Mouse (Mus musculus): ENCODE measurements around the gene Rad21l. TPM values are rescaled to one million over a fixed set of nuclear protein-coding genes. Genes with fewer than 3 reads are reported as not detected.

Rad21l gene
- polyA plus RNA-seq (2014; fragmentation: Nextera tagmentation; extraction: Ambion mirVana): not detected in 2 replicates

DNA sequence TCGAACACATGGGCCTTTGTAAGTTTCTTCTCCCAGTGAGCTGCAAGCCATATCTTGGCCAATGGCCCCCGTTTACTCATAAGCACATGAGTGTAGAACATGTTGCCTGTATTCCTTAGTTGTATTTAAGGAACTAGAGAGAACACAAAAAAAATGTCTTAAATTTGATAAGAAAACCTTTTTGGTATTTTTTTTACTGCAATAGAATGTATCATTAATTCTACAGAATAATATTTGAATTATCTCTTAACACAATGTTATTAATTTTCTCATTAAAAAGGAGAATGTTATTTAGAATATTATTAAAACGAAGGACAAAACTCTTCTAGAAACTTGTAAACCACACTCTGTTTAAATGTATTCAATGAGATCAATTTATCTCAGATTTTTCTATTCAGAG lies at the start of gene Rad21l:
Gene Rad21l, minus strand, starts transcription at position 101 of the 400 bp plus-strand sequence.
- no peak within 1 kb of the TSS for H3K4me3 ChIP-seq (ENCODE audit: low read depth, low read length)
- no peaks in the 10 kb centered on the region for H3K4me1 ChIP-seq (replicated peaks; ENCODE audit: control insufficient read depth, insufficient read depth, low read length)
- no peaks in the 10 kb centered on the region for H3K9me3 ChIP-seq (ENCODE audit: control insufficient read depth, low read length)
- ATAC-seq (replicated peaks; ENCODE audit: low FRiP score) (no peak), DNase-seq (ENCODE audit: low spot score) (no peak)
- H3K27me3 ChIP-seq (ENCODE audit: control insufficient read depth, insufficient read depth, low read length): no peaks in the 10 kb centered on the region
- H3K36me3 ChIP-seq (ENCODE audit: control insufficient read depth, insufficient read depth, low read length): no peaks in the 10 kb centered on the region
- WGBS: 77% methylated on average over 3 of the region's 3 CpGs
- no peak within 1 kb of the TSS for H3K4me2 ChIP-seq (ENCODE audit: low read depth, low read length, severe bottlenecking)
- H3K27ac ChIP-seq (ENCODE audit: low read depth, low read length): no peak within 1 kb of the TSS
- no peak within 1 kb of the TSS for H3K9ac ChIP-seq (ENCODE audit: low read length)

GRCm38 (mm10) chr2:151716318-151717055 lies 48.2 kb upstream of the Rad21l start:
- Histone ChIP-seq H3K36me3 (ENCODE audit: control insufficient read depth, insufficient read depth, low read length) (peaks cover under 1% of the 10 kb centered on the region; the same call in 1 of the 2 replicates), H3K4me3 (ENCODE audit: low read depth, low read length) (no peak overlapping the region), H3K4me2 (ENCODE audit: low read depth, low read length, severe bottlenecking) (no peak overlapping the region), H3K27ac (ENCODE audit: low read depth, low read length) (no peak overlapping the region), H3K9me3 (ENCODE audit: control insufficient read depth, low read length) (no peaks in the 10 kb centered on the region), H3K27me3 (ENCODE audit: control insufficient read depth, insufficient read depth, low read length) (no peaks in the 10 kb centered on the region), H3K9ac (ENCODE audit: low read length) (no peak overlapping the region), H3K4me1 (replicated peaks; ENCODE audit: control insufficient read depth, insufficient read depth, low read length) (no peaks in the 10 kb centered on the region)
- ATAC-seq (replicated peaks; ENCODE audit: low FRiP score) (no peak), DNase-seq (ENCODE audit: low spot score) (no peak)
- WGBS: 94% methylated on average over 2 of the region's 2 CpGs

DNA sequence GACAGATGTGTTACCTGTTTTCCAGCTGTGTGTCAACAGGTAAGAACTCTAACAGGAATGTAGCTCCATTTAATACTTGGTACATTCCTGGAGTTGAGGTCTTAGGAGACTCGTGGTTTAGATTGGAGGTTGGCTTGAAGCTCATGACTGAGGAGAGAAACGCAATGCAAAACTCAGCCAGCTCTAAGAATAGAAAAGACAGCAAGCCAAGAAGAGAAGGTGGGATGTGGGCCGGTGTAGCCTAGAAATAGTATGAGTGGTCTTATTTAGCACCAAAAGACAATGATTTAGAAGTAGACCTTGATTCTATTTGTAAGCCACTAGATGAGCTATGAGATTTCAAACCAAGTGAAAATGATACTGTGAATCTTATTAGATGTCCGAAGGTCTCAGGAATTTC lies 47.2 kb upstream of the Rad21l start:
- ATAC-seq (replicated peaks; ENCODE audit: low FRiP score) (no peak), DNase-seq (ENCODE audit: low spot score) (no peak)
- Histone ChIP-seq H3K36me3 (ENCODE audit: control insufficient read depth, insufficient read depth, low read length) (no peaks in the 10 kb centered on the region; the same call in 1 of the 2 replicates), H3K4me3 (ENCODE audit: low read depth, low read length) (no peak overlapping the region), H3K27me3 (ENCODE audit: control insufficient read depth, insufficient read depth, low read length) (no peaks in the 10 kb centered on the region), H3K9me3 (ENCODE audit: control insufficient read depth, low read length) (no peaks in the 10 kb centered on the region), H3K4me2 (ENCODE audit: low read depth, low read length, severe bottlenecking) (no peak overlapping the region), H3K27ac (ENCODE audit: low read depth, low read length) (no peak overlapping the region), H3K4me1 (replicated peaks; ENCODE audit: control insufficient read depth, insufficient read depth, low read length) (no peaks in the 10 kb centered on the region), H3K9ac (ENCODE audit: low read length) (no peak overlapping the region)
- 92% methylated on average over 4 of the region's 4 CpGs for WGBS

GRCm38 (mm10) chr2:151712647-151713046 lies 44.3 kb upstream of the Rad21l start:
- H3K27me3 ChIP-seq (ENCODE audit: control insufficient read depth, insufficient read depth, low read length): no peaks in the 10 kb centered on the region
- H3K4me1 ChIP-seq (replicated peaks; ENCODE audit: control insufficient read depth, insufficient read depth, low read length): no peaks in the 10 kb centered on the region
- no peaks in the 10 kb centered on the region for H3K36me3 ChIP-seq (ENCODE audit: control insufficient read depth, insufficient read depth, low read length)
- H3K4me2 ChIP-seq (ENCODE audit: low read depth, low read length, severe bottlenecking): no peak overlapping the region
- no peak for DNase-seq (ENCODE audit: low spot score)
- H3K4me3 ChIP-seq (ENCODE audit: low read depth, low read length): no peak overlapping the region
- no peak for ATAC-seq (replicated peaks; ENCODE audit: low FRiP score)
- no peaks in the 10 kb centered on the region for H3K9me3 ChIP-seq (ENCODE audit: control insufficient read depth, low read length)
- H3K27ac ChIP-seq (ENCODE audit: low read depth, low read length): no peak overlapping the region
- H3K9ac ChIP-seq (ENCODE audit: low read length): no peak overlapping the region
- WGBS: 42% methylated on average over 3 of the region's 3 CpGs

- H3K36me3 ChIP-seq (ENCODE audit: control insufficient read depth, insufficient read depth, low read length): no peaks in the 10 kb centered on the region
- WGBS: under 1% methylated on average over 15 of the region's 17 CpGs
- peak overlapping the region; percentile 53 for H3K4me3 ChIP-seq (ENCODE audit: low read depth, low read length)
- no peaks in the 10 kb centered on the region for H3K9me3 ChIP-seq (ENCODE audit: control insufficient read depth, low read length)
- H3K27me3 ChIP-seq (ENCODE audit: control insufficient read depth, insufficient read depth, low read length): peaks cover 20% of the 10 kb centered on the region; the same call in 1 of the 2 replicates
- no peak for DNase-seq (ENCODE audit: low spot score)
- ATAC-seq (replicated peaks; ENCODE audit: low FRiP score): peak; percentile 65
- H3K27ac ChIP-seq (ENCODE audit: low read depth, low read length): no peak overlapping the region
- 0 out of 2 replicates have a peak, but pooled peaks cover 4% of the 10 kb centered on the region for H3K4me1 ChIP-seq (replicated peaks; ENCODE audit: control insufficient read depth, insufficient read depth, low read length)
- H3K4me2 ChIP-seq (ENCODE audit: low read depth, low read length, severe bottlenecking): peak overlapping the region; percentile 79
- peak overlapping the region; percentile 70 for H3K9ac ChIP-seq (ENCODE audit: low read length)
Measured at GRCm38 (mm10) chr2:151702851-151703190, 34.5 kb upstream of the Rad21l start.

GRCm38 (mm10) chr2:151702146-151702850 lies 34.0 kb upstream of the Rad21l start:
- Histone ChIP-seq H3K27me3 (ENCODE audit: control insufficient read depth, insufficient read depth, low read length) (peaks cover 20% of the 10 kb centered on the region; the same call in 1 of the 2 replicates), H3K4me2 (ENCODE audit: low read depth, low read length, severe bottlenecking) (peak overlapping the region; percentile 79), H3K9me3 (ENCODE audit: control insufficient read depth, low read length) (no peaks in the 10 kb centered on the region), H3K27ac (ENCODE audit: low read depth, low read length) (no peak overlapping the region), H3K36me3 (ENCODE audit: control insufficient read depth, insufficient read depth, low read length) (no peaks in the 10 kb centered on the region), H3K4me1 (replicated peaks; ENCODE audit: control insufficient read depth, insufficient read depth, low read length) (0 out of 2 replicates have a peak, but pooled peaks cover 4% of the 10 kb centered on the region), H3K9ac (ENCODE audit: low read length) (peak overlapping the region; percentile 70), H3K4me3 (ENCODE audit: low read depth, low read length) (peak overlapping the region; percentile 53)
- WGBS: 0% methylated on average over 74 of the region's 97 CpGs
- ATAC-seq (replicated peaks; ENCODE audit: low FRiP score) (peak; percentile 90), DNase-seq (ENCODE audit: low spot score) (peak; percentile 83)

- Histone ChIP-seq H3K27me3 (ENCODE audit: control insufficient read depth, insufficient read depth, low read length) (peaks cover 20% of the 10 kb centered on the region; the same call in 1 of the 2 replicates), H3K4me2 (ENCODE audit: low read depth, low read length, severe bottlenecking) (peak within 1 kb of the TSS; percentile 79), H3K36me3 (ENCODE audit: control insufficient read depth, insufficient read depth, low read length) (no peaks in the 10 kb centered on the region), H3K4me1 (replicated peaks; ENCODE audit: control insufficient read depth, insufficient read depth, low read length) (0 out of 2 replicates have a peak, but pooled peaks cover 4% of the 10 kb centered on the region), H3K4me3 (ENCODE audit: low read depth, low read length) (peak within 1 kb of the TSS; percentile 53), H3K9me3 (ENCODE audit: control insufficient read depth, low read length) (no peaks in the 10 kb centered on the region), H3K27ac (ENCODE audit: low read depth, low read length) (no peak within 1 kb of the TSS), H3K9ac (ENCODE audit: low read length) (peak within 1 kb of the TSS; percentile 70)
- no peak for DNase-seq (ENCODE audit: low spot score)
- 3% methylated on average over 24 of the region's 25 CpGs for WGBS
- ATAC-seq (replicated peaks; ENCODE audit: low FRiP score): peak; percentile 41; the same call in 1 of the 2 replicates
Measured at GRCm38 (mm10) chr2:151701231-151702145, 33.2 kb upstream of the Rad21l start, which contains the start of gene Tmem74b. Gene Tmem74b, plus strand, starts transcription at chr2:151702008.

GRCm38 (mm10) chr2:151682976-151683375 lies 14.6 kb upstream of the Rad21l start:
- Histone ChIP-seq H3K4me1 (replicated peaks; ENCODE audit: control insufficient read depth, insufficient read depth, low read length) (no peaks in the 10 kb centered on the region), H3K27me3 (ENCODE audit: control insufficient read depth, insufficient read depth, low read length) (no peaks in the 10 kb centered on the region), H3K36me3 (ENCODE audit: control insufficient read depth, insufficient read depth, low read length) (no peaks in the 10 kb centered on the region), H3K9ac (ENCODE audit: low read length) (no peak overlapping the region), H3K4me3 (ENCODE audit: low read depth, low read length) (no peak overlapping the region), H3K27ac (ENCODE audit: low read depth, low read length) (no peak overlapping the region), H3K4me2 (ENCODE audit: low read depth, low read length, severe bottlenecking) (no peak overlapping the region), H3K9me3 (ENCODE audit: control insufficient read depth, low read length) (no peaks in the 10 kb centered on the region)
- DNase-seq (ENCODE audit: low spot score): no peak
- no peak for ATAC-seq (replicated peaks; ENCODE audit: low FRiP score)
- WGBS: 88% methylated on average over 4 of the region's 4 CpGs
